Mouse (Mus musculus): ENCODE results near the gene Blzf1. TPM values are rescaled to one million over a fixed set of nuclear protein-coding genes. Genes with fewer than 3 reads are reported as not detected.
A peak's percentile ranks its signal among the peaks of the same experiment; 100 is the strongest.

Blzf1 gene
- 8.0 and 8.7 TPM in 2 replicates for polyA plus RNA-seq (2012; rRNA removed)

DNA sequence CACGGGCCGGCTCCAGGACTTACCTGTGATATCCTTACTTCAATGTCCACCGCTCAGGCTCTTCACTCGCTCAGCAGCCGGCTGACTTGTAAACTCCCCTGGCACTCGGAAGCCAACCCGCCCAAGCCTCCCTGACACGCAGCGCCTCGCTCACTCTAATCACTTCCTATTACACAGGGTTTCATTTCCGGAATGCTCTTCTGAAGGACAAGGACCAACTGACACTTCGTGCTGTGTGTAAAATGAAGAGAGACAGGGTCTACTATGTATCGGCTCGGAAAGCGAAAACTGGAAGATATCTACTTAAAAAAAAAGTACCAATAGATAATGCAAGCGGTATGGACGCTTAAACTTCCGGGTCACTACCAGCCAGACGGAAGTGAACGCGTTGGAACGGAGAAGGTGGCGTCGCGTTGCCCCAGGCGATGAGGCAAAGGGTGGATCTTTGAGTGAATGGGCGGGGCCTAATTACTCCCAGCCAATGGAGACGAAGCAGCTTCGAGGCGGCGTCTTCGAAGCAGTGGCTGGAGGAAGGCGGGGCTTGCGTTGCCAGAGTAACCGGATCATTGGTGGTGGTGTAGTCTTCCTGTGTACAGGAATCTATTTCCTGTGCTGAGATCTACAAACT lies at the start of gene Blzf1:
Gene Blzf1 (minus strand): TSS at position 366 of the 628 bp plus-strand sequence.
- DNase-seq (ENCODE audit: low read depth): peak; percentile 85

DNA sequence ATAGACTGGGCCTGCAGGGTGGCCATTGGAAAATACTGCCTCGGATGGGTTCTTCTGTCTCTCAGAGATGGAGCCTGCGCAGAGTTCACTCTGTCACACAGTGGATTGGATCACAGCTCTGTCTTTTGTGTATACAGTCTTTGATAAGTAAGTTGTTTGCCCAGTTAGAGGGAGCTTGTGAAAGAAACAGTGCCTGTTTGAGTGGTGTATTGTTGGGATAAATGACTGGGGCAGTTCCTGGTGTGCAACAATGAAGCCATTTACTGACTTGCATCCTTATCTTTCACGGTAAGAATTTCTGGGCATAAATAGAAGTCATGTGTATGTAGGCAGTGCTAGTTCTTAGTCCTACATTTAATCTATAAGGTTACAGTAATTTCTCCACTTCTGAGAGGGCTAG lies 46.2 kb upstream of the Blzf1 start:
- no peak for DNase-seq (ENCODE audit: low read depth)

DNA sequence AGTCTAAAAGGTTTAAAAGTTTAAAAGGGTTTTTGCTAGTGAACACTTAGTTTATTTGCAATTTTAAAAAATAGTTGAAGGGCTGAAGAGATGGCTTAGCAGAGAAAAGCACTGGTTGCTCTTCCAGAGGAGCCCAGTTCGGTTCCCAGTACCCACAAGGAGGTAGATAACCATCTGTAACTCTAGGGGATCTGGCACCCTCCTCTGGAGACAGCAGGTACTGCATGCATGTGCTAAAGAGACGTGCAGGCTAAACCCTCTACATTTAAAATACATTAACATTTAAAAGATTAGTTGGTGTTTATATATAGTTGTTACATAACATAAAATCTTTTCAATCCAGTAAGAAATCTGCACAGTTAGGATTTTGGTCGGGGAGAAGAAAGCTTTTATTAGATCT lies 34.9 kb upstream of the Blzf1 start:
- DNase-seq (ENCODE audit: low read depth): no peak

DNA sequence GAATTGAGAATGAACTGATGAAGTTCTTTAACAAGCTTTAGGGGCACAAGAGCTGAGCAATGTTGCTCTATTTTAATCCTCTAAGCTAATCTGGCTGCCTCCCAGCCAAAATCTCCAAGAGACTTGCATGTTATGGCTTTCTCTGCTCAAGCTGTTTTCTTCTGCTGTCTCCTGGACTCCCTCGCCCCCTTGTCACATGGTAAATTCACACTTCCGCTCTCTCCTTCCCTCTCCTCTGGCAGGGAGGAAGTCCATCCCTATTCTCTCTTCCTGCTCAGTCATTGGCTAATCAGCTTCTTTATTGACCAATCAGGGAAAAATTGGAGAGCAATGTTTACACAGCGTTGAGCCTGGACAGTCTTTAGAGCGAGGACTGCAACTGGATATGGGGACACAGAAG lies 28.6 kb upstream of the Blzf1 start:
- no peak for DNase-seq (ENCODE audit: low read depth)

DNA sequence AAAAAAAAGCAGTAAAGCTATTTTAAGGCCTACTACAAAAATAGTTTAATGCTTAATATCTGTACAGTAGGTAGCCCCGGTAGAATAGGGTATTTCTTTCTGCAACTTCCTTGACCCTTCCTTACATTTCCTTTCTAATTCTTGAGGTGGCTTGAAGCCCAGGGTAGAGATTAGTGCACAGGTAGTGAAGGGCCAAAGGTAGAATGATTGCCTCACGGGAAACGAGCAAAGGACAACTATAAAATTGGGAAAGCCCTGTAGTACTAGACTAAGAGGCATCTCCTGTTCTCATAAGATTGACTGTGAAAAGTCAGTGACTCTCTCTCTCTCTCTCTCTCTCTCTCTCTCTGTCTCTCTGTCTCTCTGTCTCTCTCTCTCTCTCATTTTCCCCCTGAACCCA lies 28.1 kb upstream of the Blzf1 start:
- DNase-seq (ENCODE audit: low read depth): no peak

DNA sequence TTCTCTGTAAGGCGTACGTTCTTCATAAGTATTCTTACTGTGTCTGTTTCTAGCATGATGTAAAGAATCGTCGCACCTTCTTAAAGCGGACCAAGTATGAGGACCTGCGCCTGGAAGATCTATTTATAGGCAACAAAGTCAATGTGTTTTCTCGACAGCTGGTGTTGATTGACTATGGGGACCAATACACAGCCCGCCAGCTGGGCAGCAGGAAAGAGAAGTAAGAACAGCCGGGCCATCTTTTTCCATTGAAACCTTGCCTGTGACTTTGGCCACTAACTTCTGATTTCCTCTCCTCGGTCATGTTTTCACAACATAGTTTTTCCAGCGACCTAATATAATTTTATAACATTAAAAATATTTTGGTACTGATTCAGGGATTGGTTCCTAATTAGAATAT lies 25.3 kb upstream of the Blzf1 start:
- DNase-seq (ENCODE audit: low read depth): no peak

DNA sequence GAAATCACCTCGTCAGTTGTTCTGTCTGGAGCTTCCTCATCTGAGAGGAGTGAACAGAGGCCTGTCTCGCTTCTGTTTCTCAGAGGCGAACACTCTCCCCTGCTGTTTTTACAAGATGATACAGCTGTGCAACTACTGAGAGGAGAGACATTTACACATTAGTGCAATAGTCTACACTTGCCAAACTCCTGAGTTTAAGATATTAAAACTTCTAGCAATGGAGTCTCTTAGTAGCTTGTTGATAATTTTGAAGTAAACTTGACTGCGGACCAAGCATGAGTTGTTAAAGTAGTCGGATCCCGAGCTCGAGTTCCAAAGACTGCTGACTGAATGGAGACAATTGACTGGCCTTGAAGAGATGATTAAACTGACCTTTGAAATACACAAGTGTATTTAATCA lies 20.5 kb upstream of the Blzf1 start:
- no peak for DNase-seq (ENCODE audit: low read depth)

DNA sequence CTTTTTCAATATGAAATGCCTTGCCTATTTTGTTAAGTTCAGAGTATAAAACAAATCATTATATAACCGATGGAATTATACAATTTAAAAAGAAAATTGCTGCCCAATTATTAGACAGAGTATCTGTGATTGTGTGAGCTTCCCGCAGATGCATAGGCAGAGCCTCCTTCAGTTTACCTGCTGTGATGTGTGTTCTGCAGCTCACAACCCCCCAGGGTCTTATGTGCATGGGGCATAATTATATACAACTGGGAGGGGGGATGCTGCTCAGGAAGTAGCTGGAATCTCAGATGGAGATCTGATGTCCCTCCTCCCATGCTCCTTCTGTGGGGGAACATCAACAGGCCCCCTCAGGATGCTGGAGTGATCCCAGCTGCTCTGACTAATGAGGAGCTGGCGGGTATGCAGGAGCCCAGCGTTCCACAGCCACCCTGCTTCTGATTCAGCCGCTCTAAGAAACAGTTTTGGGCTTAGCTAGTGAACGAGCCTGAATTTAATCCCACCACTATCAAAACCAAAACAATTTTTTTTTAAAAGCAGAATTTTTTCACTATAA lies 19.4 kb upstream of the Blzf1 start:
- no peak for DNase-seq (ENCODE audit: low read depth)

DNA sequence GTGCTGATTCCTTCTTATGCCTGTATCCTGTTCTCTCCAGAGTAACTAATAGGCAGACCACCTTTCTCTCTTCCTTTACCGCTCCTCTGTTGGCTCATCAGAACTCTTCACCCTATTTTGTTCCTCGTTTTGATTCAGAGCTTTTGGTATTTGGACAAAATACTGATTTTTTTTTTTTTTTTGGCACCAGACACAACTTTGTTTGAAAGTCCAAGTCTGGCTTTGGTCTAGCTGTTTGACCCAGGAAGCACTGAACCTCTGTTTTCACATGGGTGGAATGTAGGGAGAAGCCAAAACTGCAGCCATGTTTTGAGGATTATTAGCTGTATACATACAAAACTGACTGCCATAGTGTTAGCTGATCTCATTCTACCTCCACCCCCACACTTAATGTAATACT lies 17.6 kb upstream of the Blzf1 start:
- DNase-seq (ENCODE audit: low read depth): no peak

DNA sequence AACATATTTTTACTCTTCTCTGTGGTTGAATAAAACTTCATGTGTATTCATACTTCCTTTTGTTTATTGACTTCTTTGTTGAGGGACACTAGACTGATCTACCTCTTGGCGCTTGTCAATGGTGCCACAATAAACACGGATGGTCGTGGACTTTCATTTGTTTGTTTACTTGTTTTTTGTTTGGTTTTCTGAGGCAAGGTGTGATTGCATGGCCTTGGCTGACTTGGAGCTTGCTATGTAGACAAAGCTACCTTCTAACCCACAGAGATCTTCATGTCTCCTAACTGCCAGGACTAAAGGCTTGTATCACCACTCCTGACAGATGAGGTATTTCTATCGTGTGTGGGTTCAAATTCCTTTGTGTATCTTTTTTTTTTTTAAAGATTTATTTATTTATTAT lies 16.9 kb upstream of the Blzf1 start:
- DNase-seq (ENCODE audit: low read depth): no peak

DNA sequence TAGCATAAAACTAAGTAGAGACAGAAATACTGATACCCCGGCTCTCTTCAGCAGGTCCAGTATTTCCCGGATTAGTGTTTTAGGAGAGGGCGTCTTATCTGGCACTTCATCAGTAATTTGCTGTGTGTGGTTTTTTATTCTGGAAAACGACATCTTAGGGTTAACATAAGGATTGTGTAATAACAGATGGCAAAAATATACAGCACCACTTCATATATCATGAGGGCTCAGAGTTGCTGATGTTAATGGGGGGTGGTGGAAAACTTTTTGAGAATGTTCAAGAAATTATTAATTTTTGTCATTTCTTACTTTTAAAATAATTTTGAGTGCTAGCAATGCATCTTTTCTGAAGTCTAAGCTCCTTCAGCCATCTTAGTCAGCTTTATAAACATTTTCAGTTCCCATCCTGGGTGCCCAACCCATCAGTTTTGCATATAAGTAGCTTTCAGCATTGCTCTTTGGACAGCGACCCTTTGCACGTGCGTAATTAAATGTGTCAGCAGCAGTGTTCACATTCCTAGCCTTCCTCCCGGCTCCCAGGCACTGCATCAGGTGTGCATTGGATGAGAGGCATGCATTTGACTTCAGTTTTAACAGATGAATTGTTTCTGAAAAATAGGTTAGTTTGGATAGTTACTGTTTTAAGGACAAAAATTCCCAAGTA lies 15.8 kb upstream of the Blzf1 start:
- DNase-seq (ENCODE audit: low read depth): no peak

DNA sequence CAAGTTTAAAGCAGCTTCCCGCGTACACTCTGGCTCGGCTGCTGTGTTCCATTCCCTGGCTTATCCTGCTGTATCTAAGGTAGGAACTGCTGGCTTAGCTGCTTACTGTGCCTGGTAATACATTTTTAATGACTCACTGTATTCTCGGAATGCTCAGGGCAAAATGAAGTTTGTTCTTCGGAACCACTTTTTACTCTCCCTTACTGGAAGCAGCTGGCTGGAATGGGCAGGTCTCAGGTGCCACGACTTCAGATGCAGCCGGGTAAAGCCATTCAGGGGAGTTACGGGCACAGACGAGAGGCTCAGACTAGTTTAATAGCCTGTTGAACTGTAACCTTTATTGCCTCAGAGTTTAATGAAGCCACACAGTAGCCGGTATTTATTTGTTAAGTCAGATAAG lies 14.1 kb upstream of the Blzf1 start:
- no peak for DNase-seq (ENCODE audit: low read depth)

DNA sequence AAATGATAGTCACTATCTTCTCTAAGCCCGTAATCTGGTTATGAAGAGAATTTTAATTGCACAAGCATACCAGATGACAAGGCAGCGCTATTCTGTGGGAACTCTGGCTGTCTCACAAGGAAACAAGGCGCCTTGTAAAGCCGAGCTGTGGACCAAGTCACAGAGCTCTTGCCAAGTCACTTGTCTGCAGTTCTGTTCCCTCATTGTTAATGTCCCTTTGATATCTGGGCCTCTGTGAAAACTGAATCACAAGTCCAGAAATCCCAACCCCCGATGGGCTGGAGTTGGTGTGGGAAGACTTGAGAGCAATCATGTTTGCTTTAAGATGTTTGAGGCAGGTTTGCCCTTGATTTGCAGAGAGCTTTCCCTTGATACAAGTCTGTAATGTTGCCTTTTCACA lies 13.4 kb upstream of the Blzf1 start:
- DNase-seq (ENCODE audit: low read depth): no peak

DNA sequence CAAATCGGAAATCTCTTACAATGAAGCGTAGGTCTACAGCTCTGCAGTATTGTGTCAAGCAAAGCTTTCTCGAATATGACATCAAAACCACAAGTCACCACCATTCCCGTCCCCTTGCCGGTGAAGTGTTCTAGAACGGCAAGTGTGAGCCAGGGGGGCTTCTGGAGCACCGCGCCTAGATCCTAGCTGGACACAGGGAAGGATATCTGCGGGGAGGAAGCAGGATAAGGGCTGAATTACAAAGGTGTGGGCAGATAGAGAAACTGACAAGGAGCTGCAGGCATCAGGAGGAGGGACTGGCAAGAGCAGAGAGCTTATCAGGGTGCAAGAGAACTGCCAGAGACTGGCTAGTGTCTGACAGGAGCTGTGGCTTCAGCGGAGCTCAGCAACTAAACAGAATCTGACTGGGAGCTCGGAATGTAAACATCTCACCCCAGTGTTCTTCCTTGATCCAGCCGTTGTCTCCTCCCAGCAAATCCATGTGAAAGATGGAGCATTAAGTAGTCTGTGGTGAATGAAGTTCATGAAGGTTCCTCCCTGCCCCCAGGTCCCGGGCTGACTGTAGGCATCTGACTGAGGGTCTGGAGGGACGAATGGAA lies 12.4 kb upstream of the Blzf1 start:
- DNase-seq (ENCODE audit: low read depth): no peak

DNA sequence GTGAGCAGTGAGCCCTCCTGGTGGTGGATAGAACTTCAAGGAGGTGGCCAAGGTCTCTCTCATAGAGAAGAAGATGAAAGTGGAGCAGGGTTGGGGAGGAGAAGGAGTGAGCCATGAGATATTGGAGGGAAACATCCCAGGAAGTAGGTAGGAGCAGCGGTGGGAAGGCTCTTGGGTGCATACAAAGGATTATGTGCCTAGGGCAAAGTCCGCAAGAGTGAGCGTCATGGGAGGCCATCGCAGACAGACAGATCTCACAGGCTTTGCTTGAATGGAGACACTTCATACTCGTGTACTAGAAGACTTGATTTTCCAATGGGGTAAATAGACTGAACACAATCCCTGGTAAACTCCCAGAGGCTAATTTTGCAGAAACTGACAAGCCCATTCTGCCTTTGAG lies 11.2 kb upstream of the Blzf1 start:
- DNase-seq (ENCODE audit: low read depth): no peak

DNA sequence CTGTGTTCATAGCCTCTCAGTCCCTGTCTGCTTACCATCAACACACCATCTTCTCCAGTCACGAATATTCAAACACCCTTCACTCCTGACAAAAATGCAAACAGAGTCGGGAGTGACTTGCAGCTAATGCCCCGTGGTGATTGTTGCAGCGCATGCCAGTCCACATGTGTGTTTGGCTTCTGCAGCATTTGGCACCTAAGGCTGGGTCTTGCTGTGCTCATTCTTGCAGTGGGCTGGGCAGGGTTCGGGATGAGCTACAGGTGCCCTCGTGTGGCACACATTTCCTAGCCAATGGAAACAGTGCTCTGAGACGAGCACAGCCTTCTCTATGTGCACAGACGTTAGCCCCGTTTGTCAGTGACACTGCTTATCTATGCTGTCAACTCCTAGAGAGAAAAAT lies 10.0 kb upstream of the Blzf1 start:
- DNase-seq (ENCODE audit: low read depth): no peak

DNA sequence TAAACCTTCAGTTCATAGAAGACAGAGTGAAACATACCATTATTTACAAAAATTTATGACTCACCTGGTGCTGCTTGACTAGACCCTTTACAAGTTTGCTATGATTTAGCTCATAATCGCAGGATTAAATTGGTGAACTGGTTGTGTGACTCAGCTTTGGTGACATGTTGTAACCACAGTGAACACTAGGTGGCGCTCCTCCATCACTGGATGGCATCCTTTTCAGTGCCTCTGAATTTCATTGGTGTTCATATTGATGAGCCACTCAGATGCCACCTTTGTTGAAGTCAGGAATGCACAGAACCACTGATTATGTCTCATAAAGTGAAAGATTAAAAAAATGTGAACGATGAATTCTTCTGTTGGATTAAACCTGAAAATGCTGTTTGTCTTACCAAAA lies 9.4 kb upstream of the Blzf1 start:
- no peak for DNase-seq (ENCODE audit: low read depth)

DNA sequence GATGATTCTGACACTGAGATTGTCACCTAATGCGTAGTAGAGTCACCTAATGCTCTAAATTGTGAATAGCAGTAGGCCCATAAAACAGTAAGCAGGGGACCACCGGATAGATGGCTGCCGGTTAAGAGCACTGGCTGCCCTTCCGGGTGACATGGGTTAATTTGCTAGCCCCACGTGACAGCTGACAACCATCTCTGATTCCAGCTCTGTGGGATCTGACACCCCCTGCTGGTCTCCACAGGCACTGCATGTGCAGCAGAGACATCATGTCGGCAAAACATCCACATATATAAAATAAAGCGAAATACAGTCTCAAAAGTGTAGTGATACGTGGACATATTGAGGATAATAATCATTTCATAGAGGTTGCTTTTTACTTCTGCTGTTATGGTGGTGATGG lies 8.0 kb upstream of the Blzf1 start:
- DNase-seq (ENCODE audit: low read depth): no peak

DNA sequence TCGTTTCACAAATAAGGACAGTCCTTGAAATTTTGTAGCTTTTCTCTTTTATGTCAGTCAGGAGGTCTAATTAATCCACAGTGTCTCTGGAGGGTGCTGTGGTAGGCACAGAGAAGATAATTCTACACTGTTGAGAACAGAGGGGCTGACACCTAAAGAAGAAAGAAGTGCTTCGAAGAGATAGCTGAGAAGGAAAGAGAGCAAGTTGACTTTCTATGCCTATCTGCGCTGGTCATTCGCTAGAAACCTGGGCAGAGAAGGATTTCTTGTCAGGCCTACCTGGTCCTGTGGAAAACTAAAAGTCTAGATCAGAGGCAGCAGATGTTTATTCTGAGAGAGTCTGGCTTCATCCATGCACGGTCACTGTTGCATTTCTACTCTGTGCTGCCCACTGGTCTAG lies 6.8 kb upstream of the Blzf1 start:
- DNase-seq (ENCODE audit: low read depth): no peak

DNA sequence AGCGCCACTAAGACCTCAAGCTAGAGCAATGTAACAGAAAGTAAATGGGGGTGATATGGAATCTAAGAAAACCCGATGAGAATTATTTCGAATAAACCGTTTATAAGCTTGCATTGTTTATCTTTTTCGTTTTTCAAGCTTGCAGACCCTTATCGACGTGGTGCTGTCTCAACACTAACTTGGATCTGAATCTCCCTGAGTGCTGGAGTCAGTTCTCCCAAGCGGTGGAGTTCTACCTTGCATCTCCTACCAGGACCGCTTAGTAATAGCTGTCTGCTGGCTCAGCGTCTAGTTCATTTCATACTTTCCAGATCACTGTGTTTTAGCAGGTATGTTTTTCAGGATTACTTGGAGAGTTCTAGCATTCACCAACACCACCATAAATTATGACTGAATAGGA lies 633 bp upstream of the Blzf1 start:
- no peak for DNase-seq (ENCODE audit: low read depth)

DNA sequence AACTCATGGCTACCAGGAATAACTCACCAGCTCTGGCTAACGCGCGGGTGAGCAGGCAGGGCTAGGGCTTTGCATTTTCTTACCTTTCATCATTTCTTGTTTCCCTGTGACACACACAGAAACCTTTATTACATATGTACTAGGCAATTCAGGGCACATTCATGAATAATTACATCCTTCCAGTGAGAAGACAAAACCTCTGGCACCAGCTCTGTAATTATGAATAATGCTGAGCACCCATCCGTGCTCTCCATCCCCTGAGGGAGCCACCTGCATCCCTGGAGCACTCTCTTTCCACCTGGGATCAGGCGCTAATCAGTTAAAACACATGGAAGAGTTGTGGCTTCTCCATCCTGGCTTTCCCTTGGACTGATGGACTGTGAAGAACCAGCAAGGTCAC lies 3.5 kb downstream of the Blzf1 start, which contains the start of gene Nme7:
Gene Nme7 (plus strand): TSS at position 301 of the 400 bp plus-strand sequence.
- DNase-seq (ENCODE audit: low read depth): no peak

DNA sequence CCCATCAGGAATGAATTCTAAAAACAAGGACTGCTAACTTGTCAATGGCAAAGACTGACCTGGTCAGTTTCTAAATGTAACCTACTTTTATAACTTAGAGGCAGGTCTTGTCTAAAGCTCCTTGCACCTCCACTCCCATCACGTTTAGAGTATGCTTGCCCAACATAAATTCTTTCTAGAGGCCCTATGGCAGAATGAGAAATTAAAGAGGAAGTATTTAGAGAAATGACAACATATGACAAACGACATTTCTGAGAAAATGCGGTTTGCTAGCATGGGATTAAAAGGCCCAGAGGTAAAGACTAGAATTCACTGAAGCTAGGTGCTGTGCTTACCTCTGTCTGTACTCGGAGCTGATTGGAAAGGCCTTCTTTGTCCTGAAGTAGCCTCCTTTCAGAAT lies 5.3 kb downstream of the Blzf1 start:
- no peak for DNase-seq (ENCODE audit: low read depth)

DNA sequence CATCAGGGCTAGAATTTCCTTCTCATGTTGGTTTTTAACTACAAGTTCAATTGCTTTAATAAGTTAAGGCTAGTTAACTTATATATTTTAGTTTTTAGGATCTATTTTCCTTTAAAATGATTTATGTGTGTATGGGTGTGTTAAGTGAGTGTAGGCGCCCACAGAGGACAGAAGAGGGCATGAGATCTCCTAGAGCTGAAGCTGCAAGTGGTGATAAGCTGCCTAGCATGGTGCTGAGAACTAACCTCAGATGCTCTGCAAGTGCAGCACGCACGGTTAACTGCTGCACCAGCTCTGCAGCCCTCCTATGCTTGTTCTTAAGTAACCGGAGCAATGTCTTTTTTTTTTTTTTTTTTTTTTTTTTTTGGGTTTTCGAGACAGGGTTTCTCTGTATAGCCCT lies 10.8 kb downstream of the Blzf1 start:
- no peak for DNase-seq (ENCODE audit: low read depth)
